In the genomic region with DNA sequence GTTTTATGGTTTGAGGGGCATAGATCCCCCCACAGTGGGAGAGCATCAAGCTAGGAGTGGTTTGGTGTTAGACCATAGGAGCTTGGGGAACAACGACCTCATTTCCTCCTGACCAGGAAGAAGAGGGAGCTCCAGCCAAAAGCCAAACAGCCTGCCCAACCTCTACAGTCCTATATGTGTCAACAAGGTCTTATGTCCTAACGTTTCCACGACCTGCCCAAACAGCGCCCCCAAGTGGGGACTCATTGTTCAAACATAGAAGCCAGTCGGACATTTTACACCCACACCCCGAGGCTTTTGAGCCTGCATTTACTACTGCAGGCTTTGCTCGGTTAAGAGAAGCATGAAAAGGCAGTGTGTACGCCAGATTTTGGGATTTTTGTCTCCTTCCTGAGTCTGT, we compare ENCODE assay signal across 9 mouse cellular contexts.
DNase-seq lines count a peak whose midpoint lies in the region; ATAC-seq and TF ChIP-seq lines count a peak whose summit lies in the region.
"Had no signal": no experiment of that assay in that cellular context is flagged by ENCODE, and none has a peak within 500 bp of the region (broad histone marks: within the 10 kb centered on the region; RNA-seq: fewer than 3 reads in every experiment).

No protein-coding gene starts in this region.

- peak; percentile 39; the same call in 1 of the 2 replicates for TF ChIP-seq CTCF in small intestine, adult 2 months (IDR thresholded peaks at IDR 0.05; ENCODE audit: extremely low read depth, insufficient read length, insufficient replicate concordance, low read depth, low read length)

- H3K27me3 ChIP-seq in midbrain, embryonic 10.5 days (ENCODE audit: low read depth, poor library complexity, severe bottlenecking): no peaks in the 10 kb centered on the region
- no peaks in the 10 kb centered on the region for H3K27me3 ChIP-seq in midbrain, embryonic 15.5 days (replicated peaks)
- no peaks in the 10 kb centered on the region for H3K27me3 ChIP-seq in embryonic facial prominence, embryonic 14.5 days (replicated peaks; ENCODE audit: control insufficient read depth, insufficient read depth, low read length)
- no peaks in the 10 kb centered on the region for H3K27me3 ChIP-seq in small intestine, adult 2 months (ENCODE audit: control insufficient read depth, insufficient read depth, low read length)

- no peak overlapping the region for H3K27ac ChIP-seq in midbrain, embryonic 10.5 days (replicated peaks)
- no peak overlapping the region for H3K27ac ChIP-seq in midbrain, embryonic 15.5 days
- no peak overlapping the region for H3K27ac ChIP-seq in embryonic facial prominence, embryonic 14.5 days (replicated peaks; ENCODE audit: low read depth, low read length)
- H3K27ac ChIP-seq in small intestine, adult 2 months (ENCODE audit: insufficient read depth, low read depth, low read length): no peak overlapping the region

- no peak for TF ChIP-seq POLR2A in small intestine, adult 2 months (IDR thresholded peaks at IDR 0.05; ENCODE audit: low read depth, low read length)

- no peaks in the 10 kb centered on the region for H3K4me1 ChIP-seq in midbrain, embryonic 10.5 days
- H3K4me1 ChIP-seq in midbrain, embryonic 15.5 days: no peaks in the 10 kb centered on the region
- no peaks in the 10 kb centered on the region for H3K4me1 ChIP-seq in embryonic facial prominence, embryonic 14.5 days (ENCODE audit: control insufficient read depth, insufficient read depth, low read length)
- H3K4me1 ChIP-seq in small intestine, adult 2 months (ENCODE audit: control insufficient read depth, insufficient read depth, insufficient read length, low read length): no peaks in the 10 kb centered on the region

- H3K9me3 ChIP-seq in midbrain, embryonic 10.5 days (replicated peaks): no peaks in the 10 kb centered on the region
- H3K9me3 ChIP-seq in midbrain, embryonic 15.5 days: no peaks in the 10 kb centered on the region
- peaks cover 2% of the 10 kb centered on the region; the same call in 1 of the 2 replicates for H3K9me3 ChIP-seq in embryonic facial prominence, embryonic 14.5 days (ENCODE audit: control insufficient read depth, low read length)

- DNase-seq in cerebellum, postnatal 14 days: peak; percentile 35 to 67
- DNase-seq in cerebellum, adult 11-12 months: no peak
- peak; percentile 30 for DNase-seq in midbrain, embryonic 10.5 days (ENCODE audit: low spot score)
- peak; percentile 20 for DNase-seq in embryonic facial prominence, embryonic 14.5 days (ENCODE audit: low spot score)
- DNase-seq in natural killer cell, adult 2 months (ENCODE audit: low spot score in 2 of 2): no peak
- no peak for DNase-seq in left cerebral cortex, adult 11 months (ENCODE audit: low spot score)

- H3K4me3 ChIP-seq in midbrain, embryonic 10.5 days: no peak overlapping the region
- H3K4me3 ChIP-seq in midbrain, embryonic 15.5 days: no peak overlapping the region
- H3K4me3 ChIP-seq in embryonic facial prominence, embryonic 14.5 days (ENCODE audit: low read depth, low read length): no peak overlapping the region
- H3K4me3 ChIP-seq in small intestine, adult 2 months (ENCODE audit: low read depth, low read length): no peak overlapping the region
- H3K4me3 ChIP-seq: erythroblast, embryonic 14.5 days had no signal

- no peak overlapping the region for H3K4me2 ChIP-seq in midbrain, embryonic 15.5 days
- no peak overlapping the region for H3K4me2 ChIP-seq in embryonic facial prominence, embryonic 14.5 days (ENCODE audit: low read depth, low read length)

- no peak for ATAC-seq in midbrain, embryonic 15.5 days (replicated peaks)
- no peak for ATAC-seq in embryonic facial prominence, embryonic 14.5 days (ENCODE audit: low read depth)

- H3K9ac ChIP-seq in midbrain, embryonic 15.5 days: no peak overlapping the region
- H3K9ac ChIP-seq in embryonic facial prominence, embryonic 14.5 days (ENCODE audit: low read depth, low read length): no peak overlapping the region

- WGBS in midbrain, embryonic 10.5 days: 49% methylated on average over 8 of the region's 8 CpGs
- 50% methylated on average over 8 of the region's 8 CpGs for WGBS in midbrain, embryonic 15.5 days
- 40% methylated on average over 8 of the region's 8 CpGs for WGBS in embryonic facial prominence, embryonic 14.5 days
- 43% methylated on average over 8 of the region's 8 CpGs for WGBS in small intestine, adult 2 months

- H3K36me3 ChIP-seq in midbrain, embryonic 10.5 days: no peaks in the 10 kb centered on the region
- no peaks in the 10 kb centered on the region for H3K36me3 ChIP-seq in midbrain, embryonic 15.5 days (replicated peaks)
- no peaks in the 10 kb centered on the region for H3K36me3 ChIP-seq in embryonic facial prominence, embryonic 14.5 days (ENCODE audit: control insufficient read depth, insufficient read depth, low read length)
- H3K36me3 ChIP-seq in small intestine, adult 2 months (ENCODE audit: control insufficient read depth, insufficient read depth, low read length): no peaks in the 10 kb centered on the region

Comparison
In these comparisons a context has a peak if more than half of its experiments do, and no peak if none do; other contexts are left out.
1. DNase-seq: peak in cerebellum, postnatal 14 days (2 of 2), midbrain, embryonic 10.5 days (single experiment) and embryonic facial prominence, embryonic 14.5 days (single experiment); none in cerebellum, adult 11-12 months (single experiment), natural killer cell, adult 2 months (0 of 2) and left cerebral cortex, adult 11 months (single experiment).